Mouse (Mus musculus): ENCODE measurements around the gene Scamp2.

GRCm38 (mm10) chr9:57568500-57568899 is 7.8 kb downstream of the Scamp2 start:
- TF ChIP-seq POLR2A (IDR thresholded peaks at IDR 0.05; ENCODE audit: borderline replicate concordance, low read depth, low read length) (no peak), CTCF (IDR thresholded peaks at IDR 0.05; ENCODE audit: low read depth, low read length) (no peak)
